Comparison of ENCODE assay signal across 26 mouse cellular contexts in the genomic region with DNA sequence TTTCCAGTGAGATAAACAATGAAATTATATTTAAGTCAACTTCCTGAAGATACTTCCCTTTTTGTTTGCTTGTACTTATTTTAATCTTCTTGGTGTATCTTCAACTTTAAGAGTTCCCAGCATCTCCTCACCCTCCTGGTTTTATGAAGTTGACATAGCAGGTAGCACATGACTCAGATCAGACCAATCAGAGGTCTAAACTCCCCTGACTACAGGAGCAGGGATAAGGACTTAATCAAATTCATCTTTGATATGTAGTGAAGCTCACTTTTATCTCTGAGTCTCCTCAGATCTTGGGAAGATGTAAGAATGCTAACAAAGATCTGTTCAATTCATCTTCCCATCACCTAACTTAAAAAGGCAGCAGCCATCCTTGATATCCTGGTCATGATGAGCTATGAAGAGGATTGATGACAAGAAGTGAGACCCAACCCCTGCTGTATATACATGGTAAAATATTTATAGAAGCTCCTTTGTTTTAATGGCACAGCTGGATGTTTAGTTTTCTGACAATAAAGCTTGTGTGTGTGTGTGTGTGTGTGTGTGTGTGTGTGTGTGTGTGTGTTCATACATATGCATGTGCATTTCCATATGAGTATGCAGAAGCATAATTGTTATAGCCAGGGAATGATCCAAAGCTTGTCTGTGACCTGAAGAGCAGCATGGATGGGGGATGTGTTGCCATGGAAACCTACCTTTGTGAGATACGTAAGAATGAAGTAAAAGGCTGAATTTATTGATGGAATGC. TPM values are rescaled to one million over a fixed set of nuclear protein-coding genes. Genes with fewer than 3 reads are reported as not detected.
DNase-seq lines count a peak whose midpoint lies in the region; ATAC-seq lines count a peak whose summit lies in the region.
"Had no signal": no experiment of that assay in that cellular context is flagged by ENCODE, and none has a peak within 500 bp of the region (broad histone marks: within the 10 kb centered on the region; RNA-seq: fewer than 3 reads in every experiment).

No protein-coding gene starts in this region.

- no peaks in the 10 kb centered on the region for H3K4me1 ChIP-seq in hindbrain, embryonic 15.5 days (replicated peaks)
- H3K4me1 ChIP-seq in hindbrain, embryonic 11.5 days (replicated peaks; ENCODE audit: control insufficient read depth, insufficient read depth, low read length), result no peaks in the 10 kb centered on the region
- H3K4me1 ChIP-seq in forebrain, embryonic 15.5 days, result no peaks in the 10 kb centered on the region
- H3K4me1 ChIP-seq in midbrain, embryonic 13.5 days (replicated peaks), result peaks cover 10% of the 10 kb centered on the region
- H3K4me1 ChIP-seq: intestine, embryonic 15.5 days; stomach, embryonic 15.5 days had no signal

- H3K27ac ChIP-seq in hindbrain, embryonic 15.5 days (replicated peaks), result no peak overlapping the region
- H3K27ac ChIP-seq in hindbrain, embryonic 11.5 days (ENCODE audit: low read depth, low read length), result no peak overlapping the region
- no peak overlapping the region for H3K27ac ChIP-seq in forebrain, embryonic 15.5 days (replicated peaks)
- peak overlapping the region; percentile 64; the same call in 1 of the 2 replicates for H3K27ac ChIP-seq in midbrain, embryonic 13.5 days
- H3K27ac ChIP-seq: embryonic facial prominence, embryonic 13.5 days; heart, embryonic 13.5 days; intestine, embryonic 15.5 days; left cerebral cortex, adult 2 months; stomach, embryonic 15.5 days had no signal

- H3K4me2 ChIP-seq in hindbrain, embryonic 15.5 days, result no peak overlapping the region
- H3K4me2 ChIP-seq in hindbrain, embryonic 11.5 days (replicated peaks; ENCODE audit: low read depth, low read length), result no peak overlapping the region
- no peak overlapping the region for H3K4me2 ChIP-seq in forebrain, embryonic 15.5 days (replicated peaks)
- H3K4me2 ChIP-seq in midbrain, embryonic 13.5 days (replicated peaks), result 0 out of 2 replicates have a peak overlapping the region, but pooled peaks have one; percentile 11
- H3K4me2 ChIP-seq: embryonic facial prominence, embryonic 13.5 days; heart, embryonic 13.5 days; intestine, embryonic 15.5 days; stomach, embryonic 15.5 days had no signal

- ATAC-seq in hindbrain, embryonic 15.5 days (ENCODE audit: low FRiP score, low read depth), result peak; percentile 73
- no peak for ATAC-seq in hindbrain, embryonic 11.5 days (ENCODE audit: low FRiP score)
- ATAC-seq in forebrain, embryonic 15.5 days (replicated peaks), result peak; percentile 57; the same call in 1 of the 2 replicates
- peak; percentile 87 for ATAC-seq in midbrain, embryonic 13.5 days
- ATAC-seq: intestine, embryonic 15.5 days; lung, postnatal 0 days had no signal

- no peak overlapping the region for H3K9ac ChIP-seq in hindbrain, embryonic 15.5 days
- no peak overlapping the region for H3K9ac ChIP-seq in hindbrain, embryonic 11.5 days (ENCODE audit: low read depth, low read length)
- H3K9ac ChIP-seq in forebrain, embryonic 15.5 days (replicated peaks), result no peak overlapping the region
- no peak overlapping the region for H3K9ac ChIP-seq in midbrain, embryonic 13.5 days (replicated peaks)
- H3K9ac ChIP-seq: embryonic facial prominence, embryonic 13.5 days; heart, embryonic 13.5 days; intestine, embryonic 15.5 days; stomach, embryonic 15.5 days had no signal

- no peak for DNase-seq in hindbrain, embryonic 11.5 days (ENCODE audit: low spot score)
- no peak for DNase-seq in embryo, embryonic 10.5 days (ENCODE audit: low spot score)
- no peak for DNase-seq in T-cell, adult 2 months (ENCODE audit: low spot score)
- no peak for DNase-seq in heart, adult 8-10 months (ENCODE audit: low spot score)
- DNase-seq: adrenal gland, adult 8-10 months; cerebellum, adult 9-11 months; kidney, adult 9 months; kidney, postnatal 36 days; layer of hippocampus, adult 9-11 months; left cerebral cortex, postnatal 4 days; liver; thymus, adult 18-20 months had no signal

- no peak overlapping the region for H3K4me3 ChIP-seq in hindbrain, embryonic 15.5 days
- H3K4me3 ChIP-seq in hindbrain, embryonic 11.5 days (ENCODE audit: low read depth, low read length), result no peak overlapping the region
- no peak overlapping the region for H3K4me3 ChIP-seq in forebrain, embryonic 15.5 days
- H3K4me3 ChIP-seq in midbrain, embryonic 13.5 days (replicated peaks), result no peak overlapping the region
- H3K4me3 ChIP-seq: embryonic facial prominence, embryonic 13.5 days; heart, embryonic 13.5 days; intestine, embryonic 15.5 days; left cerebral cortex, adult 2 months; stomach, embryonic 15.5 days had no signal

- WGBS in hindbrain, embryonic 15.5 days, result 22% methylated on average over 1 of the region's 1 CpGs
- 35% methylated on average over 1 of the region's 1 CpGs for WGBS in hindbrain, embryonic 11.5 days
- WGBS in forebrain, embryonic 15.5 days, result 23% methylated on average over 1 of the region's 1 CpGs
- 14% methylated on average over 1 of the region's 1 CpGs for WGBS in midbrain, embryonic 13.5 days

- H3K36me3 ChIP-seq in hindbrain, embryonic 15.5 days, result no peaks in the 10 kb centered on the region
- no peaks in the 10 kb centered on the region for H3K36me3 ChIP-seq in hindbrain, embryonic 11.5 days (ENCODE audit: control insufficient read depth, insufficient read depth, low read length)
- H3K36me3 ChIP-seq in forebrain, embryonic 15.5 days, result no peaks in the 10 kb centered on the region
- H3K36me3 ChIP-seq in midbrain, embryonic 13.5 days, result no peaks in the 10 kb centered on the region
- H3K36me3 ChIP-seq: embryonic facial prominence, embryonic 13.5 days; heart, embryonic 13.5 days; intestine, embryonic 15.5 days; stomach, embryonic 15.5 days had no signal

- H3K27me3 ChIP-seq in hindbrain, embryonic 15.5 days, result no peaks in the 10 kb centered on the region
- no peaks in the 10 kb centered on the region for H3K27me3 ChIP-seq in hindbrain, embryonic 11.5 days (ENCODE audit: control insufficient read depth, insufficient read depth, low read length)
- no peaks in the 10 kb centered on the region for H3K27me3 ChIP-seq in forebrain, embryonic 15.5 days
- H3K27me3 ChIP-seq in midbrain, embryonic 13.5 days, result no peaks in the 10 kb centered on the region
- H3K27me3 ChIP-seq: embryonic facial prominence, embryonic 13.5 days; heart, embryonic 13.5 days; intestine, embryonic 15.5 days; stomach, embryonic 15.5 days had no signal

- no peaks in the 10 kb centered on the region for H3K9me3 ChIP-seq in hindbrain, embryonic 15.5 days
- H3K9me3 ChIP-seq in hindbrain, embryonic 11.5 days (ENCODE audit: control insufficient read depth, low read length), result no peaks in the 10 kb centered on the region
- H3K9me3 ChIP-seq in forebrain, embryonic 15.5 days, result no peaks in the 10 kb centered on the region
- no peaks in the 10 kb centered on the region; the same call in 1 of the 2 replicates for H3K9me3 ChIP-seq in midbrain, embryonic 13.5 days
- H3K9me3 ChIP-seq: embryonic facial prominence, embryonic 13.5 days; heart, embryonic 13.5 days; intestine, embryonic 15.5 days; stomach, embryonic 15.5 days had no signal

RNA-seq across cellular contexts. Expression of gene Opn5, which starts 28.7 kb away (rescaled TPM):
- polyA plus RNA-seq in hindbrain, embryonic 15.5 days (2015; fragmentation: Nextera tagmentation; extraction: Ambion mirVana), result 0.13 and 0.32 TPM in 2 replicates
- 0.10 TPM in 1 of 2 replicates, not detected in the other for polyA plus RNA-seq in hindbrain, embryonic 11.5 days (2014; fragmentation: Nextera tagmentation; extraction: Ambion mirVana)
- polyA plus RNA-seq in forebrain, embryonic 15.5 days (2015; fragmentation: Nextera tagmentation; extraction: Ambion mirVana), result not detected in 2 replicates
- polyA plus RNA-seq in midbrain, embryonic 13.5 days (2015; fragmentation: Nextera tagmentation; extraction: Ambion mirVana), result 0.13 TPM in 2 replicates
- not detected for total RNA-seq in heart, adult 8-10 months (2022)
- total RNA-seq: adrenal gland, adult 8-10 months; gastrocnemius, postnatal 4 days; heart, postnatal 25 days; left cerebral cortex, adult 2 months; left cerebral cortex, postnatal 4 days; megakaryocyte, adult 5-6 weeks had no signal
- polyA plus RNA-seq: C2C12; embryonic facial prominence, embryonic 13.5 days; heart, embryonic 13.5 days; intestine, embryonic 15.5 days; liver, embryonic 16.5 days; lung, postnatal 0 days; stomach, embryonic 15.5 days had no signal
